Mouse (Mus musculus) fibroblast of lung, adult 2 months (primary cell): ENCODE results near the gene Lcorl.

Source experiments
- DNase-seq: peaks from one replicate; pipeline ENCODE4 v3.0.0-alpha.2; 2011; ENCODE audit warnings: low read depth

Gene Lcorl

GRCm38 (mm10) chr5:45857254-45858011, at the start of gene Lcorl:
Lcorl (minus strand) TSS chr5:45857615.
- DNase-seq: peak; percentile 93

GRCm38 (mm10) chr5:45904683-45905082, 47.3 kb upstream of the Lcorl start:
- no peak for DNase-seq

GRCm38 (mm10) chr5:45903246-45903645, 45.8 kb upstream of the Lcorl start:
- DNase-seq: no peak

GRCm38 (mm10) chr5:45895362-45895761, 37.9 kb upstream of the Lcorl start:
- no peak for DNase-seq

- DNase-seq: no peak
Measured at GRCm38 (mm10) chr5:45893696-45894095, 36.3 kb upstream of the Lcorl start.

GRCm38 (mm10) chr5:45876328-45876727, 18.9 kb upstream of the Lcorl start:
- no peak for DNase-seq

- DNase-seq: no peak
Measured at GRCm38 (mm10) chr5:45875472-45875871, 18.1 kb upstream of the Lcorl start.

GRCm38 (mm10) chr5:45874284-45875030, 17.0 kb upstream of the Lcorl start:
- no peak for DNase-seq

- no peak for DNase-seq
Measured at GRCm38 (mm10) chr5:45858368-45858767, 953 bp upstream of the Lcorl start.

GRCm38 (mm10) chr5:45856876-45857253, 550 bp downstream of the Lcorl start:
- DNase-seq: no peak

- DNase-seq: no peak
Measured at GRCm38 (mm10) chr5:45856303-45856821, 1.1 kb downstream of the Lcorl start.

- DNase-seq: no peak
Measured at GRCm38 (mm10) chr5:45855526-45856302, 1.7 kb downstream of the Lcorl start.

- DNase-seq: no peak
Measured at GRCm38 (mm10) chr5:45844723-45845122, 12.7 kb downstream of the Lcorl start.

GRCm38 (mm10) chr5:45835131-45835530, 22.3 kb downstream of the Lcorl start:
- no peak for DNase-seq

GRCm38 (mm10) chr5:45811527-45811926, 45.9 kb downstream of the Lcorl start:
- no peak for DNase-seq

- no peak for DNase-seq
Measured at GRCm38 (mm10) chr5:45791864-45792263, 65.6 kb downstream of the Lcorl start.

GRCm38 (mm10) chr5:45790221-45790620, 67.2 kb downstream of the Lcorl start:
- no peak for DNase-seq

GRCm38 (mm10) chr5:45757502-45758121, 99.8 kb downstream of the Lcorl start:
- DNase-seq: no peak

- DNase-seq: no peak
Measured at GRCm38 (mm10) chr5:45737911-45738310, 119.5 kb downstream of the Lcorl start.

- DNase-seq: no peak
Measured at GRCm38 (mm10) chr5:45733751-45734150, 123.7 kb downstream of the Lcorl start.

- DNase-seq: no peak
Measured at GRCm38 (mm10) chr5:45718848-45719488, 138.4 kb downstream of the Lcorl start.
